Comparison of ENCODE assay signal across 15 mouse cellular contexts in genomic region chr14:54371460-54371859, GRCm38 (mm10). TPM values are rescaled to one million over a fixed set of nuclear protein-coding genes. Genes with fewer than 3 reads are reported as not detected.
A peak's percentile ranks its signal among the peaks of the same experiment; 100 is the strongest.
DNase-seq lines count a peak whose midpoint lies in the region; ATAC-seq and TF ChIP-seq lines count a peak whose summit lies in the region.
"Had no signal": no experiment of that assay in that cellular context is flagged by ENCODE, and none has a peak within 500 bp of the region (broad histone marks: within the 10 kb centered on the region; RNA-seq: fewer than 3 reads in every experiment).

No protein-coding gene starts in this region.

- H3K9ac ChIP-seq in kidney, embryonic 16.5 days (replicated peaks; ENCODE audit: low read length): no peak overlapping the region
- H3K9ac ChIP-seq in forebrain, embryonic 14.5 days (ENCODE audit: low read length): no peak overlapping the region
- H3K9ac ChIP-seq in forebrain, postnatal 0 days: no peak overlapping the region
- H3K9ac ChIP-seq in midbrain, embryonic 15.5 days: no peak overlapping the region
- no peak overlapping the region for H3K9ac ChIP-seq in heart, embryonic 12.5 days
- H3K9ac ChIP-seq: heart, embryonic 13.5 days had no signal

- no peaks in the 10 kb centered on the region for H3K4me1 ChIP-seq in kidney, embryonic 16.5 days (ENCODE audit: insufficient read depth, low read length)
- H3K4me1 ChIP-seq in forebrain, embryonic 14.5 days (ENCODE audit: control insufficient read depth, insufficient read depth, low read length): no peaks in the 10 kb centered on the region
- no peaks in the 10 kb centered on the region for H3K4me1 ChIP-seq in forebrain, postnatal 0 days (ENCODE audit: insufficient read depth)
- no peaks in the 10 kb centered on the region for H3K4me1 ChIP-seq in midbrain, embryonic 15.5 days
- no peaks in the 10 kb centered on the region for H3K4me1 ChIP-seq in heart, embryonic 12.5 days (replicated peaks)
- H3K4me1 ChIP-seq: heart, embryonic 13.5 days had no signal

- H3K4me2 ChIP-seq in kidney, embryonic 16.5 days (replicated peaks; ENCODE audit: low read depth, low read length): no peak overlapping the region
- no peak overlapping the region for H3K4me2 ChIP-seq in forebrain, embryonic 14.5 days (ENCODE audit: low read length)
- H3K4me2 ChIP-seq in forebrain, postnatal 0 days (ENCODE audit: low read depth): no peak overlapping the region
- H3K4me2 ChIP-seq in midbrain, embryonic 15.5 days: no peak overlapping the region
- H3K4me2 ChIP-seq in heart, embryonic 12.5 days: no peak overlapping the region
- H3K4me2 ChIP-seq: heart, embryonic 13.5 days had no signal

- no peak for TF ChIP-seq CTCF in forebrain, postnatal 0 days (IDR thresholded peaks at IDR 0.05; ENCODE audit: low read depth)

- no peak overlapping the region for H3K27ac ChIP-seq in kidney, embryonic 16.5 days (ENCODE audit: low read length)
- H3K27ac ChIP-seq in forebrain, embryonic 14.5 days (ENCODE audit: low read depth, low read length): no peak overlapping the region
- no peak overlapping the region for H3K27ac ChIP-seq in forebrain, postnatal 0 days (ENCODE audit: low read depth, low read length)
- no peak overlapping the region for H3K27ac ChIP-seq in midbrain, embryonic 15.5 days
- no peak overlapping the region for H3K27ac ChIP-seq in heart, embryonic 12.5 days (ENCODE audit: poor library complexity, severe bottlenecking)
- H3K27ac ChIP-seq: heart, embryonic 13.5 days; layer of hippocampus, adult 2 months had no signal

- no peak for DNase-seq in kidney, adult 9 months
- DNase-seq in forebrain, embryonic 14.5 days (ENCODE audit: low spot score): no peak
- DNase-seq in forebrain, postnatal 0 days: no peak
- DNase-seq in left cerebral cortex, adult 18-20 months (ENCODE audit: low spot score in 2 of 2): no peak
- DNase-seq: cerebellum, adult 11-12 months; gastrocnemius, postnatal 10 days; kidney, adult 8-10 months; lung, adult 2 months had no signal

- H3K4me3 ChIP-seq in kidney, embryonic 16.5 days (ENCODE audit: low read length): no peak overlapping the region
- no peak overlapping the region for H3K4me3 ChIP-seq in forebrain, embryonic 14.5 days (ENCODE audit: low read depth, low read length)
- H3K4me3 ChIP-seq in forebrain, postnatal 0 days (ENCODE audit: low read depth, low read length): no peak overlapping the region
- no peak overlapping the region for H3K4me3 ChIP-seq in midbrain, embryonic 15.5 days
- H3K4me3 ChIP-seq in heart, embryonic 12.5 days: no peak overlapping the region
- H3K4me3 ChIP-seq: heart, embryonic 13.5 days; layer of hippocampus, adult 2 months; myocyte had no signal

- ATAC-seq in kidney, embryonic 16.5 days (ENCODE audit: low FRiP score, low TSS enrichment): 0 out of 2 replicates have a peak, but pooled peaks have one; percentile 28
- ATAC-seq in forebrain, embryonic 14.5 days: 0 out of 2 replicates have a peak, but pooled peaks have one; percentile 20
- ATAC-seq in forebrain, postnatal 0 days: peak; percentile 42
- ATAC-seq in midbrain, embryonic 15.5 days (replicated peaks): peak; percentile 62; the same call in 1 of the 2 replicates
- no peak for ATAC-seq in heart, embryonic 12.5 days (ENCODE audit: insufficient number of reproducible peaks, low FRiP score)

- H3K36me3 ChIP-seq in kidney, embryonic 16.5 days (ENCODE audit: insufficient read depth, low read length): peaks cover 51% of the 10 kb centered on the region
- peaks cover 50% of the 10 kb centered on the region for H3K36me3 ChIP-seq in forebrain, embryonic 14.5 days (ENCODE audit: control insufficient read depth, insufficient read depth, low read length)
- peaks cover 42% of the 10 kb centered on the region for H3K36me3 ChIP-seq in forebrain, postnatal 0 days (ENCODE audit: insufficient read depth)
- peaks cover 39% of the 10 kb centered on the region for H3K36me3 ChIP-seq in midbrain, embryonic 15.5 days (replicated peaks)
- peaks cover 61% of the 10 kb centered on the region for H3K36me3 ChIP-seq in heart, embryonic 12.5 days

- WGBS in kidney, embryonic 16.5 days: 95% methylated on average over 10 of the region's 10 CpGs
- over 99% methylated on average over 10 of the region's 10 CpGs for WGBS in forebrain, embryonic 14.5 days
- WGBS in forebrain, postnatal 0 days: 95% methylated on average over 10 of the region's 10 CpGs
- WGBS in midbrain, embryonic 15.5 days: 98% methylated on average over 10 of the region's 10 CpGs
- 95% methylated on average over 10 of the region's 10 CpGs for WGBS in heart, embryonic 12.5 days

- peaks cover 3% of the 10 kb centered on the region; the same call in 1 of the 2 replicates for H3K9me3 ChIP-seq in kidney, embryonic 16.5 days (ENCODE audit: low read length)
- no peaks in the 10 kb centered on the region for H3K9me3 ChIP-seq in forebrain, embryonic 14.5 days (replicated peaks; ENCODE audit: control insufficient read depth, low read length)
- H3K9me3 ChIP-seq in forebrain, postnatal 0 days (ENCODE audit: low read length): no peaks in the 10 kb centered on the region
- H3K9me3 ChIP-seq in midbrain, embryonic 15.5 days: no peaks in the 10 kb centered on the region
- H3K9me3 ChIP-seq in heart, embryonic 12.5 days (replicated peaks): peaks cover 4% of the 10 kb centered on the region; the same call in 1 of the 2 replicates
- H3K9me3 ChIP-seq: G1E had no signal

- H3K27me3 ChIP-seq in kidney, embryonic 16.5 days (ENCODE audit: insufficient read depth, low read length): no peaks in the 10 kb centered on the region
- no peaks in the 10 kb centered on the region for H3K27me3 ChIP-seq in forebrain, embryonic 14.5 days (replicated peaks; ENCODE audit: control insufficient read depth, insufficient read depth, low read length)
- no peaks in the 10 kb centered on the region for H3K27me3 ChIP-seq in forebrain, postnatal 0 days (ENCODE audit: insufficient read depth, low read length)
- H3K27me3 ChIP-seq in midbrain, embryonic 15.5 days (replicated peaks): no peaks in the 10 kb centered on the region
- no peaks in the 10 kb centered on the region for H3K27me3 ChIP-seq in heart, embryonic 12.5 days (replicated peaks)
- H3K27me3 ChIP-seq: heart, embryonic 13.5 days had no signal

RNA-seq across cellular contexts. Expression of gene Oxa1l, which starts 10.8 kb away (rescaled TPM):
- 60.2 and 63.7 TPM in 2 replicates for polyA plus RNA-seq in kidney, embryonic 16.5 days (2015; fragmentation: Nextera tagmentation; extraction: Ambion mirVana)
- 47.8 and 59.0 TPM in 2 replicates for polyA plus RNA-seq in forebrain, embryonic 14.5 days (2014; fragmentation: Nextera tagmentation; extraction: Ambion mirVana)
- total RNA-seq in forebrain, postnatal 0 days (2014; rRNA removed): 52.9 and 76.9 TPM in 2 replicates
- 51.6 and 59.4 TPM in 2 replicates for polyA plus RNA-seq in forebrain, postnatal 0 days (2015; fragmentation: Nextera tagmentation; extraction: Ambion mirVana)
- 52.8 and 54.8 TPM in 2 replicates for polyA plus RNA-seq in midbrain, embryonic 15.5 days (2015; fragmentation: Nextera tagmentation; extraction: Ambion mirVana)
- total RNA-seq in left cerebral cortex, adult 18-20 months (2021): 10 to 100 TPM; 49.2 to 55.1 TPM
- 53.3 and 57.6 TPM in 2 replicates for polyA plus RNA-seq in heart, embryonic 12.5 days (2016; fragmentation: Nextera tagmentation; extraction: Ambion mirVana)

RNA-seq across cellular contexts. Expression of gene Slc7a7, which starts 46.1 kb away (rescaled TPM):
- polyA plus RNA-seq in kidney, embryonic 16.5 days (2015; fragmentation: Nextera tagmentation; extraction: Ambion mirVana): 15.7 and 15.8 TPM in 2 replicates
- 4.3 and 5.1 TPM in 2 replicates for polyA plus RNA-seq in forebrain, embryonic 14.5 days (2014; fragmentation: Nextera tagmentation; extraction: Ambion mirVana)
- 2.2 and 3.4 TPM in 2 replicates for total RNA-seq in forebrain, postnatal 0 days (2014; rRNA removed)
- 2.8 and 3.2 TPM in 2 replicates for polyA plus RNA-seq in forebrain, postnatal 0 days (2015; fragmentation: Nextera tagmentation; extraction: Ambion mirVana)
- 4.7 and 4.9 TPM in 2 replicates for polyA plus RNA-seq in midbrain, embryonic 15.5 days (2015; fragmentation: Nextera tagmentation; extraction: Ambion mirVana)
- total RNA-seq in left cerebral cortex, adult 18-20 months (2021): 1 to 10 TPM; 2.3 to 4.0 TPM
- polyA plus RNA-seq in heart, embryonic 12.5 days (2016; fragmentation: Nextera tagmentation; extraction: Ambion mirVana): 8.0 and 8.3 TPM in 2 replicates

RNA-seq across cellular contexts. Expression of gene Mrpl52, which starts 55.2 kb away (rescaled TPM):
- 202 and 227 TPM in 2 replicates for polyA plus RNA-seq in kidney, embryonic 16.5 days (2015; fragmentation: Nextera tagmentation; extraction: Ambion mirVana)
- 274 and 289 TPM in 2 replicates for polyA plus RNA-seq in forebrain, embryonic 14.5 days (2014; fragmentation: Nextera tagmentation; extraction: Ambion mirVana)
- total RNA-seq in forebrain, postnatal 0 days (2014; rRNA removed): 151 and 217 TPM in 2 replicates
- polyA plus RNA-seq in forebrain, postnatal 0 days (2015; fragmentation: Nextera tagmentation; extraction: Ambion mirVana): 277 and 336 TPM in 2 replicates
- polyA plus RNA-seq in midbrain, embryonic 15.5 days (2015; fragmentation: Nextera tagmentation; extraction: Ambion mirVana): 234 and 252 TPM in 2 replicates
- 10 to 100 TPM; 89.2 to 93.8 TPM for total RNA-seq in left cerebral cortex, adult 18-20 months (2021)
- 284 and 290 TPM in 2 replicates for polyA plus RNA-seq in heart, embryonic 12.5 days (2016; fragmentation: Nextera tagmentation; extraction: Ambion mirVana)

RNA-seq across cellular contexts. Expression of gene Mmp14, which starts 60.0 kb away (rescaled TPM):
- polyA plus RNA-seq in kidney, embryonic 16.5 days (2015; fragmentation: Nextera tagmentation; extraction: Ambion mirVana): 152 and 156 TPM in 2 replicates
- 48.2 and 51.5 TPM in 2 replicates for polyA plus RNA-seq in forebrain, embryonic 14.5 days (2014; fragmentation: Nextera tagmentation; extraction: Ambion mirVana)
- 29.0 and 40.7 TPM in 2 replicates for total RNA-seq in forebrain, postnatal 0 days (2014; rRNA removed)
- polyA plus RNA-seq in forebrain, postnatal 0 days (2015; fragmentation: Nextera tagmentation; extraction: Ambion mirVana): 32.5 and 39.1 TPM in 2 replicates
- polyA plus RNA-seq in midbrain, embryonic 15.5 days (2015; fragmentation: Nextera tagmentation; extraction: Ambion mirVana): 45.4 and 51.0 TPM in 2 replicates
- total RNA-seq in left cerebral cortex, adult 18-20 months (2021): 10 to 100 TPM; 12.0 to 12.6 TPM
- polyA plus RNA-seq in heart, embryonic 12.5 days (2016; fragmentation: Nextera tagmentation; extraction: Ambion mirVana): 127 and 129 TPM in 2 replicates
